Mouse (Mus musculus): ENCODE measurements around the gene Slc25a36. TPM values are rescaled to one million over a fixed set of nuclear protein-coding genes. Genes with fewer than 3 reads are reported as not detected.

Gene Slc25a36
- 69.3 and 79.3 TPM in 2 replicates for polyA plus RNA-seq (2015; fragmentation: Nextera tagmentation; extraction: Ambion mirVana)

GRCm38 (mm10) chr9:97110571-97111390 lies at the start of gene Slc25a36:
Slc25a36 (minus strand) TSS chr9:97111157.
- Histone ChIP-seq H3K4me2 (ENCODE audit: low read length) (peak within 1 kb of the TSS; percentile 72), H3K4me1 (ENCODE audit: control insufficient read depth, insufficient read depth, low read length) (peaks cover 17% of the 10 kb centered on the region), H3K27ac (ENCODE audit: low read length) (peak within 1 kb of the TSS; percentile 85), H3K9me3 (replicated peaks; ENCODE audit: control insufficient read depth, low read length, poor library complexity, severe bottlenecking) (no peaks in the 10 kb centered on the region), H3K4me3 (ENCODE audit: low read depth, low read length) (peak within 1 kb of the TSS; percentile 95), H3K9ac (ENCODE audit: low read depth, low read length) (peak within 1 kb of the TSS; percentile 92), H3K27me3 (ENCODE audit: control insufficient read depth, insufficient read depth, low read depth, low read length) (no peaks in the 10 kb centered on the region), H3K36me3 (ENCODE audit: control insufficient read depth, insufficient read depth, low read length) (no peaks in the 10 kb centered on the region)
- under 1% methylated on average over 65 of the region's 91 CpGs for WGBS
- peak; percentile 99 for ATAC-seq

- WGBS: 76% methylated on average over 3 of the region's 3 CpGs
- Histone ChIP-seq H3K9ac (ENCODE audit: low read depth, low read length) (no peak overlapping the region), H3K27ac (ENCODE audit: low read length) (no peak overlapping the region), H3K4me3 (ENCODE audit: low read depth, low read length) (no peak overlapping the region), H3K27me3 (ENCODE audit: control insufficient read depth, insufficient read depth, low read depth, low read length) (no peaks in the 10 kb centered on the region), H3K4me2 (ENCODE audit: low read length) (no peak overlapping the region), H3K9me3 (replicated peaks; ENCODE audit: control insufficient read depth, low read length, poor library complexity, severe bottlenecking) (no peaks in the 10 kb centered on the region), H3K36me3 (ENCODE audit: control insufficient read depth, insufficient read depth, low read length) (no peaks in the 10 kb centered on the region), H3K4me1 (ENCODE audit: control insufficient read depth, insufficient read depth, low read length) (no peaks in the 10 kb centered on the region)
- no peak for ATAC-seq
These were observed 47.5 kb upstream of the Slc25a36 start for GRCm38 (mm10) chr9:97158412-97158811.

GRCm38 (mm10) chr9:97155981-97156380 lies 45.0 kb upstream of the Slc25a36 start:
- no peaks in the 10 kb centered on the region for H3K36me3 ChIP-seq (ENCODE audit: control insufficient read depth, insufficient read depth, low read length)
- no peaks in the 10 kb centered on the region for H3K4me1 ChIP-seq (ENCODE audit: control insufficient read depth, insufficient read depth, low read length)
- no peaks in the 10 kb centered on the region for H3K27me3 ChIP-seq (ENCODE audit: control insufficient read depth, insufficient read depth, low read depth, low read length)
- no peak overlapping the region for H3K27ac ChIP-seq (ENCODE audit: low read length)
- 83% methylated on average over 3 of the region's 3 CpGs for WGBS
- H3K4me2 ChIP-seq (ENCODE audit: low read length): no peak overlapping the region
- no peak overlapping the region for H3K4me3 ChIP-seq (ENCODE audit: low read depth, low read length)
- ATAC-seq: no peak
- H3K9me3 ChIP-seq (replicated peaks; ENCODE audit: control insufficient read depth, low read length, poor library complexity, severe bottlenecking): no peaks in the 10 kb centered on the region
- no peak overlapping the region for H3K9ac ChIP-seq (ENCODE audit: low read depth, low read length)

- H3K27ac ChIP-seq (ENCODE audit: low read length): no peak overlapping the region
- H3K9ac ChIP-seq (ENCODE audit: low read depth, low read length): no peak overlapping the region
- H3K4me3 ChIP-seq (ENCODE audit: low read depth, low read length): no peak overlapping the region
- H3K9me3 ChIP-seq (replicated peaks; ENCODE audit: control insufficient read depth, low read length, poor library complexity, severe bottlenecking): no peaks in the 10 kb centered on the region
- WGBS: 94% methylated on average over 4 of the region's 4 CpGs
- H3K4me2 ChIP-seq (ENCODE audit: low read length): no peak overlapping the region
- H3K4me1 ChIP-seq (ENCODE audit: control insufficient read depth, insufficient read depth, low read length): no peaks in the 10 kb centered on the region
- H3K36me3 ChIP-seq (ENCODE audit: control insufficient read depth, insufficient read depth, low read length): no peaks in the 10 kb centered on the region
- H3K27me3 ChIP-seq (ENCODE audit: control insufficient read depth, insufficient read depth, low read depth, low read length): no peaks in the 10 kb centered on the region
- ATAC-seq: no peak
These were observed 44.0 kb upstream of the Slc25a36 start for GRCm38 (mm10) chr9:97154956-97155355.

GRCm38 (mm10) chr9:97153006-97153405 lies 42.0 kb upstream of the Slc25a36 start:
- Histone ChIP-seq H3K9me3 (replicated peaks; ENCODE audit: control insufficient read depth, low read length, poor library complexity, severe bottlenecking) (no peaks in the 10 kb centered on the region), H3K4me2 (ENCODE audit: low read length) (no peak overlapping the region), H3K4me1 (ENCODE audit: control insufficient read depth, insufficient read depth, low read length) (no peaks in the 10 kb centered on the region), H3K36me3 (ENCODE audit: control insufficient read depth, insufficient read depth, low read length) (no peaks in the 10 kb centered on the region), H3K27ac (ENCODE audit: low read length) (no peak overlapping the region), H3K9ac (ENCODE audit: low read depth, low read length) (no peak overlapping the region), H3K4me3 (ENCODE audit: low read depth, low read length) (no peak overlapping the region), H3K27me3 (ENCODE audit: control insufficient read depth, insufficient read depth, low read depth, low read length) (no peaks in the 10 kb centered on the region)
- WGBS: 94% methylated on average over 3 of the region's 3 CpGs
- no peak for ATAC-seq

- H3K27ac ChIP-seq (ENCODE audit: low read length): no peak overlapping the region
- no peaks in the 10 kb centered on the region for H3K9me3 ChIP-seq (replicated peaks; ENCODE audit: control insufficient read depth, low read length, poor library complexity, severe bottlenecking)
- no peak overlapping the region for H3K4me2 ChIP-seq (ENCODE audit: low read length)
- no peaks in the 10 kb centered on the region for H3K27me3 ChIP-seq (ENCODE audit: control insufficient read depth, insufficient read depth, low read depth, low read length)
- no peak overlapping the region for H3K9ac ChIP-seq (ENCODE audit: low read depth, low read length)
- no peaks in the 10 kb centered on the region for H3K36me3 ChIP-seq (ENCODE audit: control insufficient read depth, insufficient read depth, low read length)
- H3K4me3 ChIP-seq (ENCODE audit: low read depth, low read length): no peak overlapping the region
- no peak for ATAC-seq
- WGBS: 88% methylated on average over 2 of the region's 2 CpGs
- no peaks in the 10 kb centered on the region for H3K4me1 ChIP-seq (ENCODE audit: control insufficient read depth, insufficient read depth, low read length)
These were observed 36.3 kb upstream of the Slc25a36 start for GRCm38 (mm10) chr9:97147270-97147669.

GRCm38 (mm10) chr9:97145351-97145750 lies 34.4 kb upstream of the Slc25a36 start:
- H3K4me1 ChIP-seq (ENCODE audit: control insufficient read depth, insufficient read depth, low read length): no peaks in the 10 kb centered on the region
- ATAC-seq: no peak
- no peak overlapping the region for H3K9ac ChIP-seq (ENCODE audit: low read depth, low read length)
- 81% methylated on average over 6 of the region's 6 CpGs for WGBS
- no peak overlapping the region for H3K4me2 ChIP-seq (ENCODE audit: low read length)
- no peak overlapping the region for H3K4me3 ChIP-seq (ENCODE audit: low read depth, low read length)
- H3K27ac ChIP-seq (ENCODE audit: low read length): no peak overlapping the region
- H3K9me3 ChIP-seq (replicated peaks; ENCODE audit: control insufficient read depth, low read length, poor library complexity, severe bottlenecking): no peaks in the 10 kb centered on the region
- no peaks in the 10 kb centered on the region for H3K27me3 ChIP-seq (ENCODE audit: control insufficient read depth, insufficient read depth, low read depth, low read length)
- no peaks in the 10 kb centered on the region for H3K36me3 ChIP-seq (ENCODE audit: control insufficient read depth, insufficient read depth, low read length)

- ATAC-seq: no peak
- Histone ChIP-seq H3K4me3 (ENCODE audit: low read depth, low read length) (no peak overlapping the region), H3K27ac (ENCODE audit: low read length) (no peak overlapping the region), H3K4me2 (ENCODE audit: low read length) (no peak overlapping the region), H3K4me1 (ENCODE audit: control insufficient read depth, insufficient read depth, low read length) (no peaks in the 10 kb centered on the region), H3K9ac (ENCODE audit: low read depth, low read length) (no peak overlapping the region), H3K9me3 (replicated peaks; ENCODE audit: control insufficient read depth, low read length, poor library complexity, severe bottlenecking) (no peaks in the 10 kb centered on the region), H3K27me3 (ENCODE audit: control insufficient read depth, insufficient read depth, low read depth, low read length) (no peaks in the 10 kb centered on the region), H3K36me3 (ENCODE audit: control insufficient read depth, insufficient read depth, low read length) (no peaks in the 10 kb centered on the region)
- WGBS: 90% methylated on average over 5 of the region's 5 CpGs
These were observed 32.5 kb upstream of the Slc25a36 start for GRCm38 (mm10) chr9:97143416-97143815.

GRCm38 (mm10) chr9:97142558-97142957 lies 31.6 kb upstream of the Slc25a36 start:
- 92% methylated on average over 1 of the region's 1 CpGs for WGBS
- Histone ChIP-seq H3K4me2 (ENCODE audit: low read length) (no peak overlapping the region), H3K9me3 (replicated peaks; ENCODE audit: control insufficient read depth, low read length, poor library complexity, severe bottlenecking) (no peaks in the 10 kb centered on the region), H3K9ac (ENCODE audit: low read depth, low read length) (no peak overlapping the region), H3K27me3 (ENCODE audit: control insufficient read depth, insufficient read depth, low read depth, low read length) (no peaks in the 10 kb centered on the region), H3K4me3 (ENCODE audit: low read depth, low read length) (no peak overlapping the region), H3K4me1 (ENCODE audit: control insufficient read depth, insufficient read depth, low read length) (no peaks in the 10 kb centered on the region), H3K36me3 (ENCODE audit: control insufficient read depth, insufficient read depth, low read length) (no peaks in the 10 kb centered on the region), H3K27ac (ENCODE audit: low read length) (no peak overlapping the region)
- ATAC-seq: no peak

Data from midbrain, embryonic 16.5 days (tissue).